Mouse (Mus musculus): Measurements from ENCODE around the gene Rapsn.

Gene Rapsn

GRCm38 (mm10) chr2:91080784-91081513, 45.5 kb downstream of the Rapsn start:
- DNase-seq (ENCODE audit: low read depth, low spot score) = no peak

- no peak for DNase-seq (ENCODE audit: low read depth, low spot score)
Measured at GRCm38 (mm10) chr2:91081775-91082695, 46.6 kb downstream of the Rapsn start, which contains the start of gene Spi1. Gene Spi1 (plus strand): TSS chr2:91082390.

- no peak for DNase-seq (ENCODE audit: low read depth, low spot score)
Measured at GRCm38 (mm10) chr2:91082844-91083243, 47.4 kb downstream of the Rapsn start.

GRCm38 (mm10) chr2:91083366-91083940, 48.0 kb downstream of the Rapsn start:
- no peak for DNase-seq (ENCODE audit: low read depth, low spot score)

GRCm38 (mm10) chr2:91084179-91084820, 48.9 kb downstream of the Rapsn start:
- no peak for DNase-seq (ENCODE audit: low read depth, low spot score)

GRCm38 (mm10) chr2:91085494-91086391, 50.3 kb downstream of the Rapsn start:
- DNase-seq (ENCODE audit: low read depth, low spot score) = no peak

- no peak for DNase-seq (ENCODE audit: low read depth, low spot score)
Measured at GRCm38 (mm10) chr2:91086392-91087237, 51.2 kb downstream of the Rapsn start.

GRCm38 (mm10) chr2:91087453-91087852, 52.0 kb downstream of the Rapsn start:
- DNase-seq (ENCODE audit: low read depth, low spot score) = no peak

GRCm38 (mm10) chr2:91088987-91089386, 53.6 kb downstream of the Rapsn start:
- no peak for DNase-seq (ENCODE audit: low read depth, low spot score)

- no peak for DNase-seq (ENCODE audit: low read depth, low spot score)
Measured at GRCm38 (mm10) chr2:91090208-91090607, 54.8 kb downstream of the Rapsn start.

- DNase-seq (ENCODE audit: low read depth, low spot score) = no peak
Measured at GRCm38 (mm10) chr2:91090827-91091226, 55.4 kb downstream of the Rapsn start.

Measured in 3T3-L1 (cell line).